In the genomic region with DNA sequence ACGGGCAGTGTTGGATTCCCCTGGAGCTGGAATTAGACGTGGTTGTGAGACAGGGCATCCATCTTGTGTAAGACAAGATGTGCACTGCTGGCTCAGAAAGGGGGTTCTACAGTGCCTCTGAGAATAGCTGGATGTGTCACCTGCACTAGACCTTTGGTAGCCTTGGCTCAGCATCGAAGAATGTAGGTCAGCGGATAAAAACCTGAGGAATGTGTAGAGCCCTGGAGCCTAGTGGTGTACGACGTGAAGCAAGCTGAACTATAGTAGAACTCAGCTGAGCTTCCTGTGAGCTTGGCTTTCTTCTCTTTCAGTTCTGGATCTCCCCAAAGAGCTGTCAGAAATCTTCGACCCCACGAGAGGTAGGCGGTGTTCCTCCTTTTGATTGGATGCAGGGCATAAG, we compare ENCODE assay signal across 12 mouse cellular contexts. TPM values are rescaled to one million over a fixed set of nuclear protein-coding genes. Genes with fewer than 3 reads are reported as not detected.
A peak's percentile ranks its signal among the peaks of the same experiment; 100 is the strongest.
DNase-seq lines count a peak whose midpoint lies in the region; ATAC-seq and TF ChIP-seq lines count a peak whose summit lies in the region.
"Had no signal": no experiment of that assay in that cellular context is flagged by ENCODE, and none has a peak within 500 bp of the region (broad histone marks: within the 10 kb centered on the region; RNA-seq: fewer than 3 reads in every experiment).

No protein-coding gene starts in this region.

- ATAC-seq in heart, embryonic 16.5 days (replicated peaks; ENCODE audit: extremely low read depth, insufficient read depth, low FRiP score) = no peak
- peak; percentile 28 for ATAC-seq in lung, postnatal 0 days
- ATAC-seq in Patski = peak; percentile 44
- ATAC-seq in liver, embryonic 14.5 days (ENCODE audit: insufficient read depth) = no peak

- TF ChIP-seq CTCF in lung, postnatal 0 days (IDR thresholded peaks at IDR 0.05) = no peak
- no peak for TF ChIP-seq CTCF in Patski (IDR thresholded peaks at IDR 0.05)
- no peak for TF ChIP-seq CTCF in liver, embryonic 14.5 days (IDR thresholded peaks at IDR 0.05; ENCODE audit: low read depth)

- no peak overlapping the region for H3K4me2 ChIP-seq in heart, embryonic 16.5 days (ENCODE audit: low read depth, low read length)
- H3K4me2 ChIP-seq in lung, postnatal 0 days (replicated peaks; ENCODE audit: low read depth, low read length) = no peak overlapping the region
- peak overlapping the region; percentile 1; the same call in 1 of the 2 replicates for H3K4me2 ChIP-seq in liver, embryonic 14.5 days (ENCODE audit: low read depth)

- H3K4me3 ChIP-seq in heart, embryonic 16.5 days (ENCODE audit: low read length) = no peak overlapping the region
- H3K4me3 ChIP-seq in lung, postnatal 0 days (ENCODE audit: low read depth, low read length) = no peak overlapping the region
- no peak overlapping the region for H3K4me3 ChIP-seq in liver, embryonic 14.5 days (ENCODE audit: insufficient read depth in 1 of 2, low read depth in 2 of 2, low read length in 2 of 2)

- 57% methylated on average over 9 of the region's 9 CpGs for WGBS in heart, embryonic 16.5 days
- WGBS in lung, postnatal 0 days = 59% methylated on average over 9 of the region's 9 CpGs
- WGBS in liver, embryonic 14.5 days (ENCODE audit: insufficient replicate concordance) = 83% methylated on average over 9 of the region's 9 CpGs

- DNase-seq in heart, postnatal 36 days = no peak
- peak; percentile 51 for DNase-seq in lung, postnatal 0 days (ENCODE audit: low spot score)
- DNase-seq in lung, postnatal 25 days (ENCODE audit: low spot score) = no peak
- DNase-seq in Patski (ENCODE audit: low read depth, low spot score) = no peak
- no peak for DNase-seq in liver, embryonic 14.5 days (ENCODE audit: low read depth in 3 of 3, low spot score in 3 of 3)
- no peak for DNase-seq in retina, postnatal 1 day
- DNase-seq: cerebellum, adult 8-10 months; kidney, postnatal 4 days; right cerebral cortex, postnatal 25 days had no signal

- no peaks in the 10 kb centered on the region for H3K9me3 ChIP-seq in heart, embryonic 16.5 days (replicated peaks; ENCODE audit: control insufficient read depth, low read length)
- H3K9me3 ChIP-seq in lung, postnatal 0 days (ENCODE audit: low read length) = no peaks in the 10 kb centered on the region
- no peaks in the 10 kb centered on the region for H3K9me3 ChIP-seq in liver, embryonic 14.5 days (ENCODE audit: control insufficient read depth, low read length)

- H3K9ac ChIP-seq in heart, embryonic 16.5 days (ENCODE audit: low read length) = no peak overlapping the region
- no peak overlapping the region for H3K9ac ChIP-seq in lung, postnatal 0 days (replicated peaks; ENCODE audit: low read depth)
- H3K9ac ChIP-seq in liver, embryonic 14.5 days (replicated peaks) = no peak overlapping the region
- H3K9ac ChIP-seq: lung, embryonic 14.5 days had no signal

- H3K27me3 ChIP-seq in heart, embryonic 16.5 days (ENCODE audit: control insufficient read depth, insufficient read depth, low read length) = no peaks in the 10 kb centered on the region
- H3K27me3 ChIP-seq in lung, postnatal 0 days (replicated peaks; ENCODE audit: insufficient read depth, low read length) = no peaks in the 10 kb centered on the region
- no peaks in the 10 kb centered on the region for H3K27me3 ChIP-seq in Patski
- no peaks in the 10 kb centered on the region for H3K27me3 ChIP-seq in liver, embryonic 14.5 days (ENCODE audit: control insufficient read depth, insufficient read depth, low read length)
- H3K27me3 ChIP-seq: CH12.LX had no signal

- in situ Hi-C loops in Patski (cut with MboI; ENCODE audit: low pct_unique_long_range_greater_than_20kb) = no loop called here

- H3K36me3 ChIP-seq in heart, embryonic 16.5 days (ENCODE audit: control insufficient read depth, insufficient read depth) = peaks cover 43% of the 10 kb centered on the region
- peaks cover 34% of the 10 kb centered on the region for H3K36me3 ChIP-seq in lung, postnatal 0 days (ENCODE audit: insufficient read depth, low read length)
- peaks cover 81% of the 10 kb centered on the region for H3K36me3 ChIP-seq in liver, embryonic 14.5 days (replicated peaks; ENCODE audit: control insufficient read depth, insufficient read depth, low read depth)

- intact Hi-C loops in heart, postnatal 36 days (cut with DNase I) = loop anchor here (2.0 kb wide), 1 partner anchor 21 kb away; no protein-coding TSS in a partner anchor

- POLR2A ChIA-PET in Patski (lab: Charles Lee) = interaction anchor here (0.9 to 1.8 kb wide), 3 partner anchors 13 to 23 kb away, joined by 5 to 6 read pairs (median 5); a partner anchor contains a TSS

- H3K27ac ChIP-seq in heart, embryonic 16.5 days (ENCODE audit: low read length) = peak overlapping the region; percentile 56
- H3K27ac ChIP-seq in lung, postnatal 0 days (ENCODE audit: low read length) = peak overlapping the region; percentile 71
- H3K27ac ChIP-seq in liver, embryonic 14.5 days = no peak overlapping the region; the same call in none of the 2 replicates

- H3K4me1 ChIP-seq in heart, embryonic 16.5 days (ENCODE audit: control insufficient read depth, insufficient read depth, low read length) = peaks cover 34% of the 10 kb centered on the region
- peaks cover 11% of the 10 kb centered on the region; the same call in 1 of the 2 replicates for H3K4me1 ChIP-seq in lung, postnatal 0 days (ENCODE audit: insufficient read depth, low read depth, low read length)
- H3K4me1 ChIP-seq in liver, embryonic 14.5 days (replicated peaks; ENCODE audit: control insufficient read depth in 2 of 2, insufficient read depth in 2 of 2, low read length in 1 of 2) = peaks cover 35 to 61% of the 10 kb centered on the region in 2 experiments

- peak; percentile 38; the same call in 1 of the 2 replicates for TF ChIP-seq EP300 in lung, postnatal 0 days (IDR thresholded peaks at IDR 0.05)
- TF ChIP-seq EP300 in liver, embryonic 14.5 days (IDR thresholded peaks at IDR 0.05; ENCODE audit: low read depth) = no peak

- CTCF ChIA-PET in Patski (lab: Charles Lee) = interaction anchor here (1.1 to 1.6 kb wide), 2 partner anchors 13 kb away, joined by 3 to 5 read pairs; no protein-coding TSS in a partner anchor

RNA-seq across cellular contexts. Expression of a gene that starts 1.5 kb away (rescaled TPM):
- polyA plus RNA-seq in heart, embryonic 16.5 days (2015; fragmentation: Nextera tagmentation; extraction: Ambion mirVana) = 4.1 and 5.1 TPM in 2 replicates
- total RNA-seq in heart, postnatal 36 days (2021) = 1 to 10 TPM; 1.2 to 1.3 TPM
- polyA plus RNA-seq in lung, postnatal 0 days (2015; fragmentation: Nextera tagmentation; extraction: Ambion mirVana) = 22.3 and 23.0 TPM in 2 replicates
- 7.2 TPM for polyA plus RNA-seq in Patski (2021)
- 3.6 and 4.2 TPM in 2 replicates for polyA plus RNA-seq in liver, embryonic 14.5 days (2012; rRNA removed)
- polyA plus RNA-seq in liver, embryonic 14.5 days (2014; fragmentation: Nextera tagmentation; extraction: Ambion mirVana) = 2.5 and 2.8 TPM in 2 replicates

RNA-seq across cellular contexts. Expression of a gene that starts 6.4 kb away (rescaled TPM):
- polyA plus RNA-seq in heart, embryonic 16.5 days (2015; fragmentation: Nextera tagmentation; extraction: Ambion mirVana) = 50.8 and 61.1 TPM in 2 replicates
- total RNA-seq in heart, postnatal 36 days (2021) = 10 to 100 TPM; 18.9 to 20.0 TPM
- 29.8 and 32.7 TPM in 2 replicates for polyA plus RNA-seq in lung, postnatal 0 days (2015; fragmentation: Nextera tagmentation; extraction: Ambion mirVana)
- polyA plus RNA-seq in Patski (2021) = 72.6 TPM
- 275 and 297 TPM in 2 replicates for polyA plus RNA-seq in liver, embryonic 14.5 days (2012; rRNA removed)
- polyA plus RNA-seq in liver, embryonic 14.5 days (2014; fragmentation: Nextera tagmentation; extraction: Ambion mirVana) = 206 and 227 TPM in 2 replicates

RNA-seq across cellular contexts. Expression of a gene that starts 8.0 kb away (rescaled TPM):
- 14.6 and 14.9 TPM in 2 replicates for polyA plus RNA-seq in heart, embryonic 16.5 days (2015; fragmentation: Nextera tagmentation; extraction: Ambion mirVana)
- 1 to 10 TPM; 6.4 to 7.7 TPM for total RNA-seq in heart, postnatal 36 days (2021)
- 34.5 and 34.6 TPM in 2 replicates for polyA plus RNA-seq in lung, postnatal 0 days (2015; fragmentation: Nextera tagmentation; extraction: Ambion mirVana)
- 2.4 TPM for polyA plus RNA-seq in Patski (2021)
- polyA plus RNA-seq in liver, embryonic 14.5 days (2012; rRNA removed) = 6.2 and 6.5 TPM in 2 replicates
- 4.5 and 4.7 TPM in 2 replicates for polyA plus RNA-seq in liver, embryonic 14.5 days (2014; fragmentation: Nextera tagmentation; extraction: Ambion mirVana)

RNA-seq across cellular contexts. Expression of a gene that starts 14.2 kb away (rescaled TPM):
- 5.4 and 6.7 TPM in 2 replicates for polyA plus RNA-seq in heart, embryonic 16.5 days (2015; fragmentation: Nextera tagmentation; extraction: Ambion mirVana)
- total RNA-seq in heart, postnatal 36 days (2021) = under 1 TPM; 0.70 to 0.97 TPM
- 2.4 and 2.7 TPM in 2 replicates for polyA plus RNA-seq in lung, postnatal 0 days (2015; fragmentation: Nextera tagmentation; extraction: Ambion mirVana)
- 10.7 TPM for polyA plus RNA-seq in Patski (2021)
- 1.3 and 1.6 TPM in 2 replicates for polyA plus RNA-seq in liver, embryonic 14.5 days (2012; rRNA removed)
- polyA plus RNA-seq in liver, embryonic 14.5 days (2014; fragmentation: Nextera tagmentation; extraction: Ambion mirVana) = 0.48 and 0.62 TPM in 2 replicates

RNA-seq across cellular contexts. Expression of a gene that starts 22.2 kb away (rescaled TPM):
- 0.80 and 0.84 TPM in 2 replicates for polyA plus RNA-seq in heart, embryonic 16.5 days (2015; fragmentation: Nextera tagmentation; extraction: Ambion mirVana)
- total RNA-seq in heart, postnatal 36 days (2021) = 1 to 10 TPM; 1.2 to 1.3 TPM
- polyA plus RNA-seq in lung, postnatal 0 days (2015; fragmentation: Nextera tagmentation; extraction: Ambion mirVana) = 4.2 and 7.5 TPM in 2 replicates
- 0.83 TPM for polyA plus RNA-seq in Patski (2021)
- polyA plus RNA-seq in liver, embryonic 14.5 days (2012; rRNA removed) = 10.4 and 12.1 TPM in 2 replicates
- polyA plus RNA-seq in liver, embryonic 14.5 days (2014; fragmentation: Nextera tagmentation; extraction: Ambion mirVana) = 9.1 and 11.4 TPM in 2 replicates

Comparison
In these comparisons a context has a peak if more than half of its experiments do, and no peak if none do; other contexts are left out.
1. ATAC-seq: peak in lung, postnatal 0 days (single experiment) and Patski (single experiment); none in heart, embryonic 16.5 days (single experiment) and liver, embryonic 14.5 days (single experiment).